Mouse (Mus musculus) embryonic stem cell, embryonic (primary cell): ENCODE measurements around the gene Plekhh3.

Source experiments
- CTCF ChIA-PET, 4 experiments: fragments of 300-600 bp in 2 of 4; fragments of 350-600 bp in 2 of 4; sonication (Branson Sonifier 250); formaldehyde crosslinking; loops; one replicate each; lab custom pipeline; 2022; ENCODE audit warnings: inconsistent platforms in 2 of 4; lab: Charles Lee
- POLR2A ChIA-PET, 4 experiments: fragments of 300-600 bp in 2 of 4; fragments of 350-600 bp in 2 of 4; sonication (Branson Sonifier 250); formaldehyde crosslinking; loops; one replicate each; lab custom pipeline; 2022; ENCODE audit warnings: antibody characterized with exemption in 4 of 4, inconsistent platforms in 1 of 4; lab: Charles Lee

Gene Plekhh3

DNA sequence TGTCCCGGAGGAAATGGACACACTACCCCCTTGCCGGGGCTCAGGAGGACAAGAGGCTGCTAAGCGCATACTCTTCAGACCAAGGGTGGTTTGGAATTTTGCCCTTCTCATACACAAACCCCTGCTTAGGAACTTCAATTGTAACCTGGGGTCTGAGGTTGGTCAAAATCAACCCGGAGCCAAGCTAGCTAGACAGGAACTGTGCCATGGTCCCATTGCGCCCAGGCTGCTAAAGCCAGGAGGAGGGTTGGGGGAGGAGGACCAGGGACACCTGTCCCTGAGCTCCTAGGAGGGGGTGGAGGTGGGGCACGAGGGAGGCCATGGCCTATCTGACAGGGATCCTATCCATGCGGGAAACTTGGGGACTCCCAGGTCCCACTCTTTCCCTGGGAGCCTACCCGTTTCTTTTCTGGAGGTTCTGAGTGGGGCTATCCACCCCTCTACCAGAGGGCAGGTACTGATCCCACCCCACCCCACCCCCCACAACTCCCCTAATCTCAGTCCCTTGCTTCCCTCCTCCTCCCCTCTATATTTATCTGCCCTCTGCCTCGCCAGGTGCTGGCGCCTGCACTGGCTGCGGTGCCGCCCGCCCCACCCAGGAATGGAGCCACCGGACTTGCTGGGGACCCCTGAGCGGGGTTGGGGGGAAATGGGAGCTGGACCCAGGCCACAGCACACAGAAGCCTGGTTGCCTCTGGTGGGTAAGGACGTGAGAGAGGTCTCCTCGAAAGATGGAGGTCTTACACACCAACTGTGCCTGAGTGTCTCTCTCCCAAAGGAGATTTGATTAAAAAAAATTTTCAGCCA, 1.6 kb downstream of the Plekhh3 start:
- POLR2A ChIA-PET, result interaction anchor here in 3 of 4 experiments (0.5 to 3.5 kb wide), 16 partner anchors 9 to 230 kb away, joined by 3 to 16 read pairs (median 3); partner anchors contain the start of genes Naglu (in 1 of the 3), Psmc3ip (in 1 of the 3), Retreg3 (in 1 of the 3) and Stat3 (in 1 of the 3)
- CTCF ChIA-PET, result interaction anchor here in 2 of 4 experiments (0.6 to 1.2 kb wide), 5 partner anchors 13 to 273 kb away, joined by 3 to 4 read pairs (median 3); partner anchors contain the start of gene Rpl27 (in 1 of the 2)

DNA sequence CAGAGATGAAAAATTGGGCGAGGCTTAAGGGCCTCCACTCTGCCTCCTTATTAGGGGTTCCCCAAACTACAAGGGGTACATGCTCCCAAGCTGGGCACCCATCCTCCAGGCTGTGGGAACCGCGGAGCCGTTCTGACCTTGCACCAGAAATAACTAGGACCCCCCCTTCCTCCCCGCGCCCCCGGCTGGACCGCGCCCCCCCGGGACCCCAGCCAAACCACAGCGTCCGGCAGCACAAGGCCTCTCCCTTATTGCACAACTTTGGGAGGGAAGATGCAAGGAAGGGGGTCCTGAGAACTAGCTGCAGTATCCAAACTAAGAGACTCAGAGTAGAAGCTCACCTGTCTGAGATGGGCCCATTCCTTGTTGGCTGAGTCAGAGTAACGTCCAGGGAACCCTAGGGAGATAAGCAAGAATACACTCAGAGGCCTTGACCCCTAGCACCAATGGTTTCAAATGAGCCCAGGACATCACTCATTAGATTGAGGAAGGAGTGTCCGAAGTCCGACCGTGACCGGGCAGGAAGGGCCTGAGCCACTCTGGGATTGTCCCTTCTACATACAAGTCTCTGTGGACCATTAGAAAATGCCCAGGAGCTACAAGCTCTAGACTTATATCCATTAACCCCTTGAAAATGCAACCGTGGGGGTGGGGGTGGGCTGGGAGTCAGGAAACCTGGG, 2.7 kb downstream of the Plekhh3 start:
- ChIA-PET POLR2A (interaction anchor here in 1 of 4 experiments (1.2 kb wide), 2 partner anchors 12 to 19 kb away, joined by 3 read pairs; no protein-coding TSS in a partner anchor), CTCF (interaction anchor here in 2 of 4 experiments (0.6 to 0.9 kb wide), 3 partner anchors 8 to 36 kb away, joined by 3 read pairs; no protein-coding TSS in a partner anchor)

GRCm38 (mm10) chr11:101167963-101168300, 3.2 kb downstream of the Plekhh3 start:
- ChIA-PET POLR2A (interaction anchor here in 1 of 4 experiments (1.3 kb wide), 1 partner anchor 8 kb away, joined by 3 read pairs; no protein-coding TSS in a partner anchor), CTCF (interaction anchor here in 2 of 4 experiments (0.5 to 0.9 kb wide), 2 partner anchors 8 to 742 kb away, joined by 3 read pairs; no protein-coding TSS in a partner anchor)

DNA sequence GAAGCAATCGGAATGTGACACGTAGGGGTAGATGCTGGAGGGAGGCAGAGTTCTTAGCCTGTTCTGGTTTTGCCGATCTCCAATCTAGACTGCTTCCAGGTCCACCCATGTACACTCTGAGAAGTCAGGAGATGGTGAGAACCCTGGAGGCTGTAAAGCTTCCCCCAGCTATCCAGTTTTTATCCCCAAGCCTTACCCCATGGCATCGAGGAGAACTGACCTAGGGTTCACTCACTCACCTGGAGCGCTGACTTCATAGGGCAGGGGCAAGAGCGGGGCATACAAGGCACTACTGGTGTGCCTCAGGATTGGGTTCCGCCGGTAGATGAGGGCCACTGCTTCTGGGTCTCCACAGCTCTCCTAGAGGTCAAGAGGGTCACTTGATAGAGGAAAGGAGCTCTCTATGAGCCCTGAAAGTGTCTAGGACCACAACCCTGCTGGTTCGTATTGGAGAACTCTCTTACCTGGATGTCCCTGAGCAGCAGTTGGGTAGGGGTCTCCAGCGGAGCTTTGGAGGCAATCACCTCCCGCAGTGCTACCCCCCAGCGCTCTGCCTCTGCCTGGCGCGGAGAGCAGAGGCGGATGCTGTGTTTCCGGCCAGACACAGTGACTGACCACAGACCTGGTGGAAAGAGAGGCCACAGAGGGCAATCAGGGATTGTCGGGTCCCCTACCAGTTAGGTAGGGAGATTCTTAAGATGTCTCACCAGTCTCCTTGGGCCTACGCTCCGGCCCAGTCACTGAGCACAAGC, 3.8 kb downstream of the Plekhh3 start:
- ChIA-PET POLR2A (interaction anchor here in 1 of 4 experiments (1.3 kb wide), 1 partner anchor 9 kb away, joined by 3 read pairs; no protein-coding TSS in a partner anchor), CTCF (interaction anchor here (0.5 to 1.0 kb wide), 5 partner anchors 9 to 742 kb away, joined by 3 to 6 read pairs (median 3); no protein-coding TSS in a partner anchor)

GRCm38 (mm10) chr11:101166357-101166756, 4.8 kb downstream of the Plekhh3 start:
- ChIA-PET CTCF (interaction anchor here in 1 of 4 experiments (1.0 to 4.1 kb wide), 2 partner anchors 9 to 11 kb away, joined by 3 to 39 read pairs; partner anchors contain the start of gene Ccr10), POLR2A (interaction anchor here in 1 of 4 experiments (1.7 kb wide), 1 partner anchor 10 kb away, joined by 8 read pairs; the partner anchor contains the start of gene Tubg2)

GRCm38 (mm10) chr11:101164677-101165580, 6.2 kb downstream of the Plekhh3 start:
- CTCF ChIA-PET, result interaction anchor here (0.5 to 4.1 kb wide), 11 partner anchors 10 to 463 kb away, joined by 3 to 48 read pairs (median 4); partner anchors contain the start of genes Becn1 (in 2 of the 4) and Ccr10 (in 2 of the 4)
- POLR2A ChIA-PET, result interaction anchor here (0.6 to 4.2 kb wide), 27 partner anchors 8 to 638 kb away, joined by 3 to 23 read pairs (median 4); partner anchors contain the start of genes Ccr10 (in 2 of the 4), Retreg3 (in 2 of the 4), Rpl27 (in 2 of the 4) and Tubg1 (in 2 of the 4)

DNA sequence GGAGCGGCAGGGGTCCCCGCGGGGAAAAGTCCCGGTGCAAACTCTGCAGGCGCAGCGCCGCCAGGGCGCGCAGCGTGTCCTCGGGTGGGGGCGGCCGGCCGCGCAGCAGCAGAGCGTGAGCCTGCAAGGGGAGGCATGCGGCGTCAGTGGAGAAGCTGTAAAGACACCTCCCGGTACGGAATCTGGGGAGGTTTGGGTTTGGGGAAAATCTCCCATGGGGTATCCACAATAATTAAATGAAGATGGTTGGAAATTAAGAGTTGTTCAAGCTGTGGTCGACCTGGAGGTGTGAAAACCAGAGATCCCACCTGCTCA, 6.8 kb downstream of the Plekhh3 start:
- ChIA-PET CTCF (interaction anchor here in 3 of 4 experiments (0.6 to 4.1 kb wide), 11 partner anchors 11 to 138 kb away, joined by 3 to 48 read pairs (median 3); partner anchors contain the start of genes Becn1 (in 2 of the 3) and Ccr10 (in 2 of the 3)), POLR2A (interaction anchor here (0.6 to 4.2 kb wide), 26 partner anchors 7 to 637 kb away, joined by 3 to 23 read pairs (median 5); partner anchors contain the start of genes Ccr10 (in 2 of the 4), Plekhh3 (in 2 of the 4), Retreg3 (in 2 of the 4) and Rpl27 (in 2 of the 4))

- CTCF ChIA-PET, result interaction anchor here (0.5 to 4.1 kb wide), 21 partner anchors 8 to 183 kb away, joined by 3 to 48 read pairs (median 4); partner anchors contain the start of genes Ccr10 (in 2 of the 4), Psmc3ip (in 2 of the 4), Becn1 (in 1 of the 4) and Plekhh3 (in 1 of the 4)
- POLR2A ChIA-PET, result interaction anchor here (0.5 to 4.2 kb wide), 33 partner anchors 8 to 1832 kb away, joined by 3 to 23 read pairs (median 5); partner anchors contain the start of genes Plekhh3 (in 3 of the 4), Retreg3 (in 2 of the 4), Tubg1 (in 2 of the 4) and Acly (in 1 of the 4)
Observed at GRCm38 (mm10) chr11:101163476-101164350, 7.4 kb downstream of the Plekhh3 start.

DNA sequence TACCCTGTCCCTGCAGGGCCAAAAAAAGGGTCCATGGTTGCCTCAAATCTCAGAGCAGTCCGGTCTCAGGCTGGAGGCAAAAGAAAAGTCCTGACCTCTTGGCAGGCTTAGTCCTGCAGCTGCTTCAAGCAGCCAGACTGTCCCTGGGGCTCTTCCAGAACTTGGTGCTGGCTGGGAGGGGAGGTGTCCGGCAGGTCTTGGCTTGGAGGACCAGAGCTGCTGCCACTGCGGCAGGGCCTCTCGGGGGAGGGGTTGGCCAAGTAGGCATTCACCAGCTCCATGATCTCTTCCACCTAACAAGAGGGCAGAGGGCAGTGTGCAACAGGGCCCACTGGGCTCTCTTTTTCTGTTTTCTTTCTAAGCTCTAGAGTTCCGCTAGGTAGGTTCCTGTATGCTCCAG, 8.4 kb downstream of the Plekhh3 start:
- POLR2A ChIA-PET, result interaction anchor here (0.6 to 4.2 kb wide), 24 partner anchors 9 to 1833 kb away, joined by 3 to 23 read pairs (median 4); partner anchors contain the start of genes Plekhh3 (in 3 of the 4), Retreg3 (in 2 of the 4), Tubg1 (in 2 of the 4) and Ccr10 (in 1 of the 4)
- CTCF ChIA-PET, result interaction anchor here in 3 of 4 experiments (0.6 to 4.1 kb wide), 15 partner anchors 9 to 201 kb away, joined by 3 to 48 read pairs (median 4); partner anchors contain the start of genes Ccr10 (in 2 of the 3), Psmc3ip (in 2 of the 3) and Plekhh3 (in 1 of the 3)

DNA sequence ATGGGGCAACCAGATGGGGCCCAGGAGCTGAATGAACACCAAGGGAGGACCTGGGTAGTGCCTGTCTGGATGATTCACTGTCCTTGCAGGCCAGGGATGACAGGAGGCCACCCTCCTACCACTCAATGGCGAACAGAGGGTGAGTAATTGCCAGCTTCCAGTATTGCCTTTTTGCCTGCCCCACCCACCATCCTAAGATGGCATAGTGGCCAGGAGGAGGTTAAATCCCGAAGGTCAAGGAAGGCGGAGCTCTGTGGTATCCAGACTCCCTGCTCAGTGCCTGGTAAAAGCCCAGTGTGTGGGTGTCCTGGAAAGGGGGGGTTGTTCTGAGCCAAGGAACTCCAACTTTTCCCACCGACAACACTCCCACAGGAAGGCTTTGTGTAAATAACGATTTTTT, 8.8 kb downstream of the Plekhh3 start:
- ChIA-PET CTCF (interaction anchor here (0.5 to 4.1 kb wide), 8 partner anchors 13 to 219 kb away, joined by 3 to 48 read pairs (median 4); partner anchors contain the start of gene Ccr10 (in 2 of the 4)), POLR2A (interaction anchor here (0.6 to 4.2 kb wide), 12 partner anchors 9 to 74 kb away, joined by 3 to 23 read pairs (median 4); partner anchors contain the start of genes Plekhh3 (in 2 of the 4), Ccr10 (in 1 of the 4), Cntnap1 (in 1 of the 4) and Mlx (in 1 of the 4))

- POLR2A ChIA-PET, result interaction anchor here in 3 of 4 experiments (0.7 to 4.2 kb wide), 7 partner anchors 10 to 41 kb away, joined by 3 to 23 read pairs (median 6); partner anchors contain the start of genes Plekhh3 (in 2 of the 3), Ccr10 (in 1 of the 3), Cntnap1 (in 1 of the 3) and Retreg3 (in 1 of the 3)
- CTCF ChIA-PET, result interaction anchor here in 3 of 4 experiments (1.0 to 2.0 kb wide), 5 partner anchors 10 to 40 kb away, joined by 3 to 8 read pairs (median 4); partner anchors contain the start of gene Plekhh3 (in 1 of the 3)
Observed at GRCm38 (mm10) chr11:101161551-101161950, 9.6 kb downstream of the Plekhh3 start.

- POLR2A ChIA-PET, result interaction anchor here in 3 of 4 experiments (0.6 to 3.1 kb wide), 8 partner anchors 10 to 41 kb away, joined by 3 to 10 read pairs (median 4); partner anchors contain the start of genes Plekhh3 (in 2 of the 3), Ccr10 (in 1 of the 3), Cntnap1 (in 1 of the 3) and Retreg3 (in 1 of the 3)
- CTCF ChIA-PET, result interaction anchor here in 3 of 4 experiments (0.6 to 2.0 kb wide), 6 partner anchors 10 to 40 kb away, joined by 3 to 8 read pairs (median 4); partner anchors contain the start of gene Plekhh3 (in 1 of the 3)
Observed at GRCm38 (mm10) chr11:101160981-101161505, 10.1 kb downstream of the Plekhh3 start.

DNA sequence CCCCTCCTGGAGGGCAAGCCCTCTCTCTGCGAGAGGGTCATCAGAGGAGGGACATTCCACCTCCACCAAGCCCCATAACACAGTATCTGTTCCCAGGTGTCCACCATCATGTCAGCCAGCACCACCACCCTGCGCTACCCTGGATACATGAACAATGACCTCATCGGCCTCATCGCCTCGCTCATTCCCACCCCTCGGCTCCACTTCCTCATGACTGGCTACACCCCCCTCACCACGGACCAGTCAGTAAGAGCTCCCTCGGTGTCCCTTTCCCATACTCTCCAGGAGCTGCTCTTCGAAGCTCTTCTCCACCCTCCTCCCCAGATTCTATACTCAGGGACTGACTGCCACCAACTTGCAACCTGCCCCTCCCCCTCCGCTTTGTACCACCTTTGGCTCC, 11.0 kb downstream of the Plekhh3 start:
- POLR2A ChIA-PET, result interaction anchor here in 2 of 4 experiments (1.3 to 2.1 kb wide), 3 partner anchors 11 kb away, joined by 3 to 8 read pairs (median 5); partner anchors contain the start of gene Plekhh3 (in 2 of the 2)
- CTCF ChIA-PET, result interaction anchor here in 1 of 4 experiments (2.0 kb wide), 1 partner anchor 29 kb away, joined by 8 read pairs; no protein-coding TSS in a partner anchor
